Mouse (Mus musculus): Measurements from ENCODE around the gene Bcl2l11. TPM values are rescaled to one million over a fixed set of nuclear protein-coding genes. Genes with fewer than 3 reads are reported as not detected.
"Not testable (repeated sequence)": the region's sequence is repeated elsewhere in the genome, so short reads cannot be mapped to it uniquely, and the experiment has no call there.

Gene Bcl2l11
- polyA plus RNA-seq, 1 experiment from 2014 or later: 13.5 TPM

DNA sequence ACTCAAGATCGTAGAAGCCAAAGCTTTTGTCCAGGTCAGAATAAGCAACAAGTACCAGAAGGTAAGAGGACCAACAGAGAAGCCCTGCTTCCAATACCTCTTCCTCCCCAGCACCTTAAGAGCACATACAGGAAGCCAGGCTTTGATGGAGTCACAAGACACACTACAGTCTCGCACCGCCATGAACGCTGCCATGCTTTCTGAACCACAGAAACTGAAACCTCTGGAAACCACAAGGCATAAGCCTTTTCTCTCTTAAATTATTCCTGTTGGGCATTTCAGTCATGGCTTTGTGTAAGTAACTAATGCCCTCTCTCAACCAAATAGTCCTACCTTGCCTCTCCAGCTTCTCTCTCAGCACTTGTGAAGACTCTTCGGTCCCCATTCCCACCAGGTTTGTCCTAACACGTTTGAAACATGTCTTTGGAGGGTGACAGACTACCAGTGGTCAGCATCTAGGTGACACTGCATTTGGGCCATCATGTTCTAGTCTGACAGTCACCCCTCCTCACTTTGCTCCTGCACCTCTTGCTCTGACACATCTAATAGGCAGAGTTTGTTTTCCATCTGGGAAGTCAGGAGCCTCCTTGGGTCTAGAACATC is 35.5 kb upstream of the Bcl2l11 start:
- Histone ChIP-seq H3K9ac (no peak overlapping the region), H3K27ac (replicated peaks) (no peak overlapping the region), H3K4me2 (no peak overlapping the region), H3K4me3 (no peak overlapping the region), H3K4me1 (peaks cover 21% of the 10 kb centered on the region), H3K27me3 (replicated peaks) (no peaks in the 10 kb centered on the region; the same call in 1 of the 2 replicates), H3K9me3 (no peaks in the 10 kb centered on the region), H3K36me3 (no peaks in the 10 kb centered on the region)
- WGBS: 79% methylated on average over 6 of the region's 6 CpGs
- ATAC-seq (ENCODE audit: extremely low read depth, insufficient number of reproducible peaks, low FRiP score, low TSS enrichment): no peak

DNA sequence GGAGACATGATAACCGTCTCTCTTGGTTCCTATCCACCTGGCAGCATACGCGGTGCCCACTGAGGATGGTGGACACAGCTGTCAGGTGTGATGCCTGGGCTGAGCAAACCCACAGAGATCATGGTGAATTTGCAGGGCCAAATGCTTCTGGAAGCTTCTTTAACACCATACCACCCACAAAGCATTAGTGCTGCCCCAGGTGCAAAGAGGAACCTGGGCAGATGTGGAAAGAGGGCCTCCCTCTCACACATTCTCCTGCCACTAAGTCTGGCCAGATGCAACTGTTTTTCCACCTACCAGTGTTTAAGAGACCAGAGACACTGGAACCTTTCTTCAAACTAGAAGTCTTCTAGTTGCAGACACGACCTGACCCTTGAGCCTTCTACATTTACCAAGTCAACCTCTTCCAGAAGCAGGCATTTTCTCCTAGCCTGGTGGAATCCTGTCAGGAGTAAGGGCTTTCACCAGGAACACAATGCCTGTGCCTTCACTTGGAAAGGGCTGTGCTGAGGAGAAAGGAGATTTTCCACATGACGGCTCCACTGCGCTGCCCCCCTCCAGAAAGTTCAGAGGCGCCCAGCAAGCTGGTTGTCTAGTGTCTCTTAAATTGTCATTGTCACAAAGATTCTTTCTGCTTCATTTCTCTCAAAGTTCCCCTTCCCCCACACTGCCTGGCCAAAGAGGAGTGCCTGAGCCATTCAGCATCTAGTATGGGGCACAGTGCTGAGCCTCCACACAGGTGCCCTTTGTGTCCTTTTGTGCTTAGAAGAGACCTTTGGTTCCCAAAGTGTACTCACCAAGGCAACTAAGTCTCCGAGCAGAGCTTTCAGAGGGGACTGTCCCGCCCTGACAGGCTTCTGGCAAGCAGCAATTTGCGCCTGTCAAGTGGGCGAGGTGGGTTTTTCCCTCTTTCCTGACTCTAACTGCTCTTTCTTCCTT is 34.1 kb upstream of the Bcl2l11 start:
- no peaks in the 10 kb centered on the region for H3K36me3 ChIP-seq
- H3K9ac ChIP-seq: no peak overlapping the region
- no peak for ATAC-seq (ENCODE audit: extremely low read depth, insufficient number of reproducible peaks, low FRiP score, low TSS enrichment)
- H3K4me2 ChIP-seq: no peak overlapping the region
- no peak overlapping the region for H3K27ac ChIP-seq (replicated peaks)
- no peaks in the 10 kb centered on the region for H3K9me3 ChIP-seq
- 82% methylated on average over 11 of the region's 11 CpGs for WGBS
- H3K4me1 ChIP-seq: peaks cover 10% of the 10 kb centered on the region
- no peaks in the 10 kb centered on the region; the same call in 1 of the 2 replicates for H3K27me3 ChIP-seq (replicated peaks)
- H3K4me3 ChIP-seq: no peak overlapping the region

DNA sequence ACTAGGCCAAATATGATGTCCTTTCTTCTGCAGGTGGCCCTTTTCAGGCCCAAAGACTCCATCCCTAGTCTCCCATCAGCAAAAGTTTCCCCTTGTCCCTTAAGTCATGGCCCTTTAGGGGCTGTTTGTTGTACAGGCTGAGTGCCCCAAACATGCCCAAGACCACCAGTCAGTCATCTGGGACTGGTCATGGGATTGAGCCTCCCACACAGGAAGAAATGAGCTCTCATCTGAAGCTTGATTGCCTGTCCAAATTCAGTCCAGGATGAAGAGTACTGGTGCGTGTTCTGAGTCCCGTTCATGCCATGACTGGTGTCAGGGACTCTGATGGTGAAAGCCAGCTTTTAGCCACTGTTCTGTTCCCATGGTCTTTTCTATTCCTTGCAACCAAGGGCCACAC is 33.4 kb upstream of the Bcl2l11 start:
- no peaks in the 10 kb centered on the region for H3K36me3 ChIP-seq
- no peaks in the 10 kb centered on the region for H3K9me3 ChIP-seq
- WGBS: 88% methylated on average over 2 of the region's 2 CpGs
- H3K27me3 ChIP-seq (replicated peaks): no peaks in the 10 kb centered on the region; the same call in 1 of the 2 replicates
- H3K4me1 ChIP-seq: peaks cover 3% of the 10 kb centered on the region
- no peak overlapping the region for H3K4me2 ChIP-seq
- no peak overlapping the region for H3K9ac ChIP-seq
- H3K4me3 ChIP-seq: no peak overlapping the region
- H3K27ac ChIP-seq (replicated peaks): no peak overlapping the region
- ATAC-seq (ENCODE audit: extremely low read depth, insufficient number of reproducible peaks, low FRiP score, low TSS enrichment): no peak

DNA sequence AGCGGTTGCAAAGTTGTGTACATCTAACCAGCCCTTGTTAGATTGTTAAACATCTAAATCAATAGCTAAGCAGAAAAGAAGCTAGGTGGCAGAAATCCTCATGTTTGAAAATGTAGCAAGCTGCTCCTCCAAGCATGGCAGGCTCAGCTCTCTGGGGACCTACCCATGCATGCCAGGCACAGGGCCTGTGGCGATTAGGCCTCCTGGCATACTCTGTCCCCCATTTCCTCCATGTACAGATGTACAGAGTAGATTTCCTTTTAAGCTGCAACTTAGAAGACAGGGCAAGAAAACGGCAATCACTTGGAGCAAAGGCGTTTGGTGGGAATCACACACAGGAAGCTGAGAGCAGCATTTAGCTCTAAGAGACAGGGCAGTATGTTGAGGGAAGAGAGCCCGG is 31.6 kb upstream of the Bcl2l11 start:
- H3K9ac ChIP-seq: no peak overlapping the region
- no peak for ATAC-seq (ENCODE audit: extremely low read depth, insufficient number of reproducible peaks, low FRiP score, low TSS enrichment)
- no peaks in the 10 kb centered on the region for H3K4me1 ChIP-seq
- H3K9me3 ChIP-seq: no peaks in the 10 kb centered on the region
- no peaks in the 10 kb centered on the region for H3K36me3 ChIP-seq
- H3K4me2 ChIP-seq: no peak overlapping the region
- H3K27me3 ChIP-seq (replicated peaks): no peaks in the 10 kb centered on the region; the same call in 1 of the 2 replicates
- 71% methylated on average over 5 of the region's 5 CpGs for WGBS
- no peak overlapping the region for H3K4me3 ChIP-seq
- no peak overlapping the region for H3K27ac ChIP-seq (replicated peaks)

DNA sequence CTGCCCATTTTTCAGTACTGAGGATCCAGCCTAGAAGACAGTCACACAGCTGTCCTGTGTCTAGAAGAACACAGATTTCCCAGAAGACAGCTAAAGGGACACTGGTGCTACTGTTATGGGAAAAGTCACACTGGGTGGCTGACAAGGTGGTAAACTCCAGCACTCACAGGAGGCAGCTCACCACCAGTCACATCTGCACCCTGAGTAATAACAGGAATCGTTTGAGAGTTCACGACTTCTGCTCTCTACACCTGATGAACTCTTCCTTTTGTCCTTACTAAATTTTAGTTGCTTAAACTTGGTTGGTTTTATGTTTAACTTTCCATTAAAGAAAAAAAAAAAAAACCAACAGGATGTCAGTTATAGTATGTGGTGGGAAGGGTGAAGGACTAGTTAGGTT is 31.2 kb upstream of the Bcl2l11 start:
- Histone ChIP-seq H3K27me3 (replicated peaks) (no peaks in the 10 kb centered on the region; the same call in 1 of the 2 replicates), H3K9me3 (no peaks in the 10 kb centered on the region), H3K4me1 (no peaks in the 10 kb centered on the region), H3K9ac (no peak overlapping the region), H3K4me2 (no peak overlapping the region), H3K27ac (replicated peaks) (no peak overlapping the region), H3K4me3 (no peak overlapping the region), H3K36me3 (no peaks in the 10 kb centered on the region)
- no peak for ATAC-seq (ENCODE audit: extremely low read depth, insufficient number of reproducible peaks, low FRiP score, low TSS enrichment)
- 60% methylated on average over 2 of the region's 2 CpGs for WGBS

DNA sequence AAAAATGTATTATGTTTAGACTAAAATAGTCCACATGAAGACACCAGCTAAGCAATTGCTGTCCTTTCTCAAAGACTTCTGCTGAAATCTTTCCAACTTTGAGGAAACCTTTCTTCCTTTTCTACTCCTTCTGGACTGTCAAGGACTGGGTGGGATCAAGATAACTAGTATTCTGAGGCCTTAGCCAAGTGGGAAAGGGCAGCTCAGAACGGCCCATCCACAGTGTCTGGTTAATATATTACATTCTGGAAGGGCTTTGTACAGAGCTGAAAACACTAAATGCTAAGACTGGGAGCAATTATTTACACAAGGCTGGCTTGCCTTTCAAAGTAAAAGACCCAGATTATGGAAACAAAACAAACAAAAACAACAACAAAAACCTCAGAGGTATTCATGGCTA is 30.6 kb upstream of the Bcl2l11 start:
- no peaks in the 10 kb centered on the region; the same call in 1 of the 2 replicates for H3K27me3 ChIP-seq (replicated peaks)
- H3K27ac ChIP-seq (replicated peaks): no peak overlapping the region
- H3K9ac ChIP-seq: no peak overlapping the region
- 45% methylated on average over 1 of the region's 1 CpGs for WGBS
- no peak overlapping the region for H3K4me2 ChIP-seq
- no peaks in the 10 kb centered on the region for H3K4me1 ChIP-seq
- no peaks in the 10 kb centered on the region for H3K9me3 ChIP-seq
- no peak overlapping the region for H3K4me3 ChIP-seq
- no peaks in the 10 kb centered on the region for H3K36me3 ChIP-seq
- ATAC-seq (ENCODE audit: extremely low read depth, insufficient number of reproducible peaks, low FRiP score, low TSS enrichment): no peak

DNA sequence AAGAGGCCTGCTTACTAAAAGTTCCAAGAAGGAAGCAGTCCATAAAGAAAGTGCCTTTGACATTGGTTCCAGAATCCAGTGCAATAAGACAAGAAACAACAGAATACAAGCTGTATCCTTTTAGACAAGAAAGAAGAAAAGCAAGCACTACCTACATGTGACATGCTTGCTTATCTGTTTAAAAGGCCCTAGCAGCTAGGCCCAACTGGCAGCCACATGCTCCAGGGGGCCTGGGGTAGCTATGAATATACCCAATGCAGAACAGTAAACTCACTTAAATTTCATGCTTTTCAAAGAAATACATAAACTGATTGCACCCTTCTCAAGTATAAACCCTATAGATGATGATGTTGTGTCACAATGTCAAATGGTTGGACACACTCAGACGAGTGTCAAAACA is 29.8 kb upstream of the Bcl2l11 start:
- no peaks in the 10 kb centered on the region for H3K4me1 ChIP-seq
- 74% methylated on average over 1 of the region's 1 CpGs for WGBS
- no peak overlapping the region for H3K4me2 ChIP-seq

DNA sequence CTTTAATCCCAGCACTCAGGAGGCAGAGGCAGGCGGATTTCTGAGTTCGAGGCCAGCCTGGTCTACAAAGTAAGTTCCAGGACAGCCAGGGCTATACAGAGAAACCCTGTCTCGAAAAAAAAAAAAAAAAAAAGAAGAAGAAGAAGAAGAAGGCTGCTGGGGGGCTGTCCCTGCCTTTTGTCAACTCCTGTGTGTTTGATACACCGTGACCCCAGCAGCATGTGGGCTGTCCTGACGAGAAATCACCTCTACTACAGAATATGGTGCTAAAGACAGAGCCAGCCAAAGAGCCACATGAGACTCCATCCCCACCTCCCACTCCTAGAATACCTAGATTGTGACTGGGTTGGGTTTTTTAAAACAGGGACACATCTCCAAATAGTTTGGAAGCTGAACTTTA is 27.7 kb upstream of the Bcl2l11 start:
- H3K4me1 ChIP-seq; H3K4me3 ChIP-seq; H3K9ac ChIP-seq; H3K36me3 ChIP-seq; H3K9me3 ChIP-seq; H3K4me2 ChIP-seq; H3K27me3 ChIP-seq (replicated peaks); ATAC-seq (ENCODE audit: extremely low read depth, insufficient number of reproducible peaks, low FRiP score, low TSS enrichment); H3K27ac ChIP-seq (replicated peaks): not testable (repeated sequence)
- 83% methylated on average over 4 of the region's 5 CpGs for WGBS

More for the DNA sequence above, 29.8 kb upstream of the Bcl2l11 start:
- H3K27me3 ChIP-seq (replicated peaks): no peaks in the 10 kb centered on the region; the same call in 1 of the 2 replicates
- no peak overlapping the region for H3K9ac ChIP-seq
- H3K9me3 ChIP-seq: no peaks in the 10 kb centered on the region
- no peak overlapping the region for H3K27ac ChIP-seq (replicated peaks)
- no peak for ATAC-seq (ENCODE audit: extremely low read depth, insufficient number of reproducible peaks, low FRiP score, low TSS enrichment)
- no peaks in the 10 kb centered on the region for H3K36me3 ChIP-seq
- no peak overlapping the region for H3K4me3 ChIP-seq

DNA sequence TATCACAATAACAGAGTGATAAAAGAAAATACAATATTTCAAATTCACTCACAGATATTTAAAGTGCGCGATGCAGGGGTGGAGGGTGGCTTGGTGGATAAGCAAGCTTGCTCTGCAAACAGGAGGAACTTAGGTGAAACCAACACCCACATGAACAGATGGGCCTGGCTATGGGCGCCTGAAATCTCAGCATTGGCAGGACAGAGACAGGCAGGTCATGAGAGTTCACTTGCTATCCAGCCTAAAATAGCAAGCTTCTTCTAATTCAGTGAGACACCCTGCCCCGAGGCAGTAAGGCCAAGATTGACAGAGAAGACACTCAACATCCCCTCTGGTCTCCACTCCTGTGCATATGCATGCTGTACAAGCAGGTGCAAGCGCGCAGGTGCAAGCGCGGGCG is 23.8 kb upstream of the Bcl2l11 start:
- WGBS: 79% methylated on average over 9 of the region's 9 CpGs

DNA sequence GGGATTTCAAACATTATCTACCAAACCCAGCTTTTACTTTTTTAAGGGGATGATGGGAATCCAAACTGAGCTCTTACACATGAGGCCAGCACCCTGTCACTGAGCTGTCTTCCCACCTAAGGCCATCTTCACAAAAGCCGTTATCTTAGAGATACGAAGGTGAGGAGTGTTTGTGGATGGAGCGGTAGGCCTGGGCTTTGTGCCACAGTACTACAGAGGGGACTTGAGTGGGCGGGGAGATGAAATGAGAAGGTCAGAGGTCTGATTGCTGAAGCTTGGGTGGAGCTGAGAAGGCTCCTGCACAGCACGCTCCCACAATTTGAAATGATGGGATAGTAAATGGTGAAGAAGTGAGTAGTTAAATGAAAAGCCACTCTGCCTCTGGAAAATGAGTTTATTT is 21.0 kb upstream of the Bcl2l11 start:
- Histone ChIP-seq H3K36me3 (no peaks in the 10 kb centered on the region), H3K4me2 (no peak overlapping the region), H3K27ac (replicated peaks) (no peak overlapping the region), H3K9me3 (no peaks in the 10 kb centered on the region), H3K4me3 (no peak overlapping the region), H3K4me1 (peaks cover 26% of the 10 kb centered on the region), H3K9ac (no peak overlapping the region), H3K27me3 (replicated peaks) (peaks cover 3% of the 10 kb centered on the region; the same call in 1 of the 2 replicates)
- no peak for ATAC-seq (ENCODE audit: extremely low read depth, insufficient number of reproducible peaks, low FRiP score, low TSS enrichment)
- 34% methylated on average over 5 of the region's 5 CpGs for WGBS

More for the DNA sequence above, 23.8 kb upstream of the Bcl2l11 start:
- Histone ChIP-seq H3K36me3 (no peaks in the 10 kb centered on the region), H3K27me3 (replicated peaks) (peaks cover 3% of the 10 kb centered on the region; the same call in 1 of the 2 replicates), H3K4me2 (no peak overlapping the region), H3K9ac (no peak overlapping the region), H3K27ac (replicated peaks) (no peak overlapping the region), H3K9me3 (no peaks in the 10 kb centered on the region), H3K4me1 (peaks cover 26% of the 10 kb centered on the region), H3K4me3 (no peak overlapping the region)
- no peak for ATAC-seq (ENCODE audit: extremely low read depth, insufficient number of reproducible peaks, low FRiP score, low TSS enrichment)

DNA sequence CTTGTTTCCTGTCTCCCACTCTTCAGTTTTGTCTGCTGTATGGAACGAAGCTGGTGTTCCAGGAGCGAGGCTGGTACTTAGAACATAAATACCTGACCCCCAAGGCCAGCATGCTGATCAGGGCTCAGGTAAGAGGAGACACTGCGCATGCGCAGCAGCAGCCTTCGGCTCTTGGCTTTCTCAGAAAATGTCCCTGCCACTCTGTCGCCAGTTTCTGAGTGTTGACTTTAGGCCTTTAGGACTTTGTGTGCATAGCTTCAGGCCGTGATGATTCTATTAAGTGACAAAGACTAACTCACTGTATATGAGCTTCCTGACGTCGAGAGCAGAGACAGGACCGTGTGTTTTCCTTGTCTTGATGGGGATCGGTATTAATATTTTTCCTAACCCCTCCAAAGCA is 20.2 kb upstream of the Bcl2l11 start:
- H3K36me3 ChIP-seq: no peaks in the 10 kb centered on the region
- no peak overlapping the region for H3K9ac ChIP-seq
- no peak overlapping the region for H3K4me3 ChIP-seq
- ATAC-seq (ENCODE audit: extremely low read depth, insufficient number of reproducible peaks, low FRiP score, low TSS enrichment): no peak
- no peak overlapping the region for H3K4me2 ChIP-seq
- no peak overlapping the region for H3K27ac ChIP-seq (replicated peaks)
- H3K27me3 ChIP-seq (replicated peaks): peaks cover 3% of the 10 kb centered on the region; the same call in 1 of the 2 replicates
- WGBS: 69% methylated on average over 11 of the region's 11 CpGs
- H3K4me1 ChIP-seq: peaks cover 26% of the 10 kb centered on the region
- H3K9me3 ChIP-seq: no peaks in the 10 kb centered on the region

Data from heart, embryonic 13.5 days (tissue).